Mouse (Mus musculus) embryonic stem cell, embryonic (primary cell): ENCODE results near the gene B3gnt4.

Experiments used
- CTCF ChIA-PET, 4 experiments: fragments of 300-600 bp in 2 of 4; fragments of 350-600 bp in 2 of 4; sonication (Branson Sonifier 250); formaldehyde crosslinking; loops; one replicate each; lab custom pipeline; 2022; ENCODE audit warnings: inconsistent platforms in 2 of 4; lab: Charles Lee
- POLR2A ChIA-PET, 4 experiments: fragments of 300-600 bp in 2 of 4; fragments of 350-600 bp in 2 of 4; sonication (Branson Sonifier 250); formaldehyde crosslinking; loops; one replicate each; lab custom pipeline; 2022; ENCODE audit warnings: antibody characterized with exemption in 4 of 4, inconsistent platforms in 1 of 4; lab: Charles Lee

B3gnt4 gene

DNA sequence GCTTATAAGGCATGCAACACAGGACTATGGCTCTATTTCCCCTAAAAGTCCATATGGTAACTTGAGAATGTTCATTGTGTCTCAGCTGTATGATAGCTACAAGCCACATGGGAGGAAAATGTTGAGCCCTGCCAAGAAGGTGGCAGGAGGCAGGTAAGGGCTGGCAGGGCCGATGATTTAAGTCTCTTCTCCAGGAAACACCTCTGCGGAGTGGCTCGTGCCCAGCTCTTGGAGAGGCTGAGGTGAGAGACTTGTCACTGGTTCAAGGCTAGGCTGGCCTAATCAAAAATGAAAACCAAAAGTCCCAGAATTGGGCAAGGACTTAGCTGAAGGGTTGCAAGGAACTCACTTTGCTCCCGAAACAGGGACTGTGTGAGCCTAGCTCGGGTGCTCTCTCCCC lies at the start of gene B3gnt4:
Gene B3gnt4 (plus strand): TSS at position 301 of the 400 bp plus-strand sequence.
- POLR2A ChIA-PET = interaction anchor here in 2 of 4 experiments (1.0 to 7.3 kb wide), 6 partner anchors 11 to 100 kb away, joined by 3 to 72 read pairs (median 4); partner anchors contain the start of genes Diablo (in 2 of the 2) and Gm49027 (in 1 of the 2)
- CTCF ChIA-PET = interaction anchor here in 1 of 4 experiments (1.0 kb wide), 1 partner anchor 10 kb away, joined by 3 read pairs; no protein-coding TSS in a partner anchor

DNA sequence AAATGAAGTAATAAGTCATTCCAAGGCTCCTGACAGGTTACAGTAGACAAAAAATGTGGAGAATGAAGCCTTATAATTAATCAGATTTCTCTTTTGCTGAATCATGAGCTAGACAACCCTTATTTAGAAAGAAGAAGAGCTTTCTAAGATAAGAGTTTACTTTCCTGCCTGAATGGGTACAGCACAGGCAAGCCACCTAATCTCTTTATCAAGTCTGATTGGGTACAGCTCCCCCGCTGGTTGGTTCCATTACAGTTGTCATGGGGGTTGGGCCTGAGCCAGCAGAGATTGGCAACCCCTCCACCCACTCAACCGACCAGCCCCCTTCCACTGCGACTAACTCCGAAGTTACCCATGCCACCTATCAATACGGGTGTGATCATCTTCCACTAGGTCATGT lies 48.8 kb upstream of the B3gnt4 start:
- POLR2A ChIA-PET = interaction anchor here in 3 of 4 experiments (0.7 to 1.6 kb wide), 6 partner anchors 62 to 360 kb away, joined by 3 to 9 read pairs (median 3); partner anchors contain the start of gene Diablo (in 1 of the 3)
- CTCF ChIA-PET = interaction anchor here in 3 of 4 experiments (0.6 to 1.6 kb wide), 7 partner anchors 17 to 153 kb away, joined by 3 to 4 read pairs (median 3); no protein-coding TSS in a partner anchor

GRCm38 (mm10) chr5:123464638-123465037 lies 45.6 kb upstream of the B3gnt4 start:
- POLR2A ChIA-PET = interaction anchor here in 1 of 4 experiments (1.1 kb wide), 1 partner anchor 16 kb away, joined by 3 read pairs; no protein-coding TSS in a partner anchor
- CTCF ChIA-PET = no interaction called here

GRCm38 (mm10) chr5:123470784-123471400 lies 39.4 kb upstream of the B3gnt4 start:
- ChIA-PET CTCF (interaction anchor here in 2 of 4 experiments (0.5 to 1.1 kb wide), 5 partner anchors 28 to 474 kb away, joined by 3 to 5 read pairs (median 3); no protein-coding TSS in a partner anchor), POLR2A (interaction anchor here in 3 of 4 experiments (0.5 to 1.9 kb wide), 3 partner anchors 15 to 118 kb away, joined by 3 to 4 read pairs (median 4); no protein-coding TSS in a partner anchor)

DNA sequence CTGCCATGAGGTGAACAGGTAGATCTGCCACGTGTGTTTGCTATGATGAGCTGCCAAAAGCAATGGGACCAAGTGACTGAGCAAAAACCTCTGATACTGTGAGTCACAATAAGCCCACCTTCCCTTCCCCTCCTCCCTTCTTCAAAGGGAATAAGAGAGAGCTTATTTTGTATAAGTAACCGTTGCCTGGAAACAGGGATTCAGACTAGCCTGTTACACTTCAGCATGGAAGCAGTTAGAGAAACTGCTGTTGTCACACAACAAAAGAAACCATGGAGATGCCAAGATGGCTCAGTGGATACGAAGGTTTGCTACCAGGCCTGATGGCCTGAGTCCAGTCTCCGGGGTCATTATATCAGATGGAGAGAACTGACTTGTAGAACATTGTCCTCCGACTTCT lies 36.4 kb upstream of the B3gnt4 start:
- ChIA-PET CTCF (interaction anchor here in 2 of 4 experiments (0.6 to 0.7 kb wide), 2 partner anchors 207 to 215 kb away, joined by 3 read pairs; no protein-coding TSS in a partner anchor), POLR2A (no interaction called here)

DNA sequence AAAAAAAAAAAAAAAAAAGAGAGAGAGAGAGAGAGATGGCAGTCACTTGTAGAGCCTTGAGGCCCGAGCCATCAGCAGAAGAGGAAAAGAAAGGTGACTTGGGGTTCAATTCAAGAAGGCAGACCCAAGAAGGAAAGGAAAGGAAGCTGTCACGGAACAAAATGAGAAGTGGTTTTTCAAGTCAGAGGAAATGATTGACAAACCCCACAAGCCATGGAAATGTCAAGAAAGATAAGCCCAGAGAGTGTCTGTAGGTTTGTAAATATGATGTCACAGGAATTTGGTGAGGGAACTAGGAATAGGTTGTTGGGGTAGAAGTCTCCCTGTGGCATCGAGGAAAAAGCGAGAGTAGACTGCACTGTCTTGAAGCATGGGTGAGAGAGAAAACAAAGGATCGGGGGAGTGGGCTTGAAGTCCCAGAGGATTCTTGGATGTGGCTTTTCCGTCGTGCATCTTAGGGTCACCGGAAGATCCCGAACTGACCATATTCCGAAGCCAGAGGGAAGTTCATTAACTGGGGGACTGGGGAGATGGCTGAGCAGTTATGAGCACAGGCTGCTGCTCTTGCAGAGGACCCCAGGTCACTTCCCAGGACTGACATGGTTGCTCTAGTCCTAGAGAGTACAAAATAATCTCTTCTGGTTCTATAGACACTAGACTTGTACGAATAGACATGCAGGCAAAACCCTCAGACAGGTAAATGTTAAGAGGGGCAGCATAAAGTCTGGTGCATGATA lies 22.4 kb upstream of the B3gnt4 start:
- ChIA-PET CTCF (interaction anchor here in 2 of 4 experiments (0.5 to 0.7 kb wide), 2 partner anchors 115 to 238 kb away, joined by 3 read pairs; no protein-coding TSS in a partner anchor), POLR2A (interaction anchor here in 2 of 4 experiments (0.7 kb wide), 4 partner anchors 12 to 366 kb away, joined by 3 to 7 read pairs (median 4); no protein-coding TSS in a partner anchor)

DNA sequence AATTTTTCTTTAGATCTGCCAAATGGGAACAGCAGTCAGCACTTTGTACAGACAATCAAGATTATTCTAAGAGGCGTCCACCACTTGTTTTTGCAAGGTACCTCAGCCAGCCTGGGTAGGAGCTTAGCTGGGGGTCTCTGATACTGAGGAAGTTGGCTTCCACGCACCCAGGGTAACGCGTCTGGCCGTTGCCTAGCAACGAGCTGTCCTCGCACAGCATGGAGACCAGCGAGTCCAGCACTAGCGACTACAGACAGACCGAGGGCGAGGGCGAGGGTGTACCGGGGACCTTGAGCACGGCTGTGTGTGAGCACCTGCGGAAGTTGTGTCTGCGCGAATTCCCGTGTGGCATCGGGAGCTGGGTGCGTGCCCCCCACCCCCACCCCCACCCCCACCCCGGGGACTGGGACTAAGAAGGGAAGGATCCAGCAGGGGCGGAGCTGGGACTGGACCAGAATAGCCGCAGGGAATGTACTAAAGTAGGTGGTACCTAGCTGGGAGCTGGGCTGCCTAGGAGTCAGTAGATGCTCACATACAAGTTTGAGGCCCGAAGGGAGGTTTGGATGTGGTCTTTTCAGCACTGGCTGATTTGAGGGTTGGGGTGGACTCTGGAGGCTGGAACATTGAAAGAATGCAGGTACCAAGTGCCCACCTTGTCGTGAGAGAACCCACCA lies 21.0 kb upstream of the B3gnt4 start, which contains the start of the genes Lrrc43 and Il31:
Gene Lrrc43 (plus strand): TSS at position 194 of the 674 bp plus-strand sequence.
Gene Il31 (minus strand): TSS at position 378 of the 674 bp plus-strand sequence.
- CTCF ChIA-PET = interaction anchor here in 3 of 4 experiments (0.6 to 1.2 kb wide), 6 partner anchors 11 to 256 kb away, joined by 3 to 11 read pairs (median 3); no protein-coding TSS in a partner anchor
- POLR2A ChIA-PET = interaction anchor here (0.5 to 1.2 kb wide), 6 partner anchors 9 to 1409 kb away, joined by 3 to 5 read pairs (median 3); no protein-coding TSS in a partner anchor

DNA sequence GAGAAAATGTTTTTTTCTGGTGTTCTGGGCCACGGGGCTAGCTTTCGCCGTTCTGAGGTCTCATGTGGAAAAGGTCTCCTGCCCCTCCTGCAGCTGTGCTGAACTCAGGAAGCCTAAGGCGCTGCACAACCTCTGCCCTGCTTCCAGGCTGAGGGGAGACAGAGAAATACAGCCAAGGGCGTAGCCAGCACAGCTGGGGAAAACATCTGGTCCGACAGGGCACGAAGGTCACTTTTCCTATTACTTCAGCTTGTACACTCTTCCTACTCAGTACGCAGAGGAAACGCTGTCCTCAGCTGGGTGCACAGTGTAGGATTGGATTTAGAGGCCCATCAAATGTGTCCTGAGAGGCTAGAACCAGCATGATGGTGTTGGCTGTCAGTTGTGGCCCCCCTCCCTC lies 20.3 kb upstream of the B3gnt4 start:
- ChIA-PET CTCF (interaction anchor here in 3 of 4 experiments (0.6 to 1.2 kb wide), 5 partner anchors 10 to 256 kb away, joined by 3 to 11 read pairs (median 5); no protein-coding TSS in a partner anchor), POLR2A (interaction anchor here (0.5 to 1.2 kb wide), 5 partner anchors 9 to 1409 kb away, joined by 3 to 5 read pairs (median 3); no protein-coding TSS in a partner anchor)

GRCm38 (mm10) chr5:123499717-123500116 lies 10.5 kb upstream of the B3gnt4 start:
- ChIA-PET POLR2A (interaction anchor here in 3 of 4 experiments (0.6 to 3.3 kb wide), 8 partner anchors 8 to 1410 kb away, joined by 3 to 11 read pairs (median 5); partner anchors contain the start of gene B3gnt4 (in 1 of the 3)), CTCF (interaction anchor here (0.5 to 3.5 kb wide), 21 partner anchors 8 to 1407 kb away, joined by 3 to 14 read pairs (median 4); partner anchors contain the start of genes B3gnt4 (in 1 of the 4), Diablo (in 1 of the 4), Il31 (in 1 of the 4) and Lrrc43 (in 1 of the 4))

- CTCF ChIA-PET = no interaction called here
- POLR2A ChIA-PET = interaction anchor here in 1 of 4 experiments (1.1 kb wide), 1 partner anchor 10 kb away, joined by 3 read pairs; no protein-coding TSS in a partner anchor
Measured at GRCm38 (mm10) chr5:123501973-123502372, 8.3 kb upstream of the B3gnt4 start.

- POLR2A ChIA-PET = interaction anchor here (0.5 to 7.3 kb wide), 33 partner anchors 8 to 376 kb away, joined by 3 to 72 read pairs (median 4); partner anchors contain the start of genes Diablo (in 3 of the 4), Gm49027 (in 2 of the 4), Mlxip (in 2 of the 4) and Vps33a (in 2 of the 4)
- CTCF ChIA-PET = interaction anchor here in 3 of 4 experiments (0.6 to 1.7 kb wide), 20 partner anchors 8 to 1269 kb away, joined by 3 to 11 read pairs (median 3); partner anchors contain the start of genes Diablo (in 1 of the 3), Il31 (in 1 of the 3), Lrrc43 (in 1 of the 3) and Mlxip (in 1 of the 3)
Measured at GRCm38 (mm10) chr5:123507936-123508723, 2.1 kb upstream of the B3gnt4 start.

- ChIA-PET CTCF (interaction anchor here in 2 of 4 experiments (0.9 to 1.7 kb wide), 7 partner anchors 15 to 1269 kb away, joined by 3 to 11 read pairs (median 3); partner anchors contain the start of gene Diablo (in 1 of the 2)), POLR2A (interaction anchor here in 3 of 4 experiments (0.5 to 7.3 kb wide), 18 partner anchors 9 to 436 kb away, joined by 3 to 72 read pairs (median 5); partner anchors contain the start of genes Diablo (in 2 of the 3), Gm49027 (in 2 of the 3), Vps33a (in 2 of the 3) and Mlxip (in 1 of the 3))
Measured at GRCm38 (mm10) chr5:123508921-123509320, 1.3 kb upstream of the B3gnt4 start.

GRCm38 (mm10) chr5:123511426-123511825 lies 1.2 kb downstream of the B3gnt4 start:
- CTCF ChIA-PET = interaction anchor here (0.9 to 1.7 kb wide), 9 partner anchors 10 to 361 kb away, joined by 3 to 10 read pairs (median 4); partner anchors contain the start of genes Wdr66 (in 2 of the 4), Diablo (in 1 of the 4) and Gm49027 (in 1 of the 4)

GRCm38 (mm10) chr5:123512102-123512501 lies 1.8 kb downstream of the B3gnt4 start:
- CTCF ChIA-PET = interaction anchor here (0.5 to 1.7 kb wide), 11 partner anchors 13 to 362 kb away, joined by 3 to 6 read pairs (median 3); partner anchors contain the start of genes Wdr66 (in 2 of the 4), Diablo (in 1 of the 4) and Gm49027 (in 1 of the 4)
- POLR2A ChIA-PET = interaction anchor here (0.5 to 7.3 kb wide), 20 partner anchors 9 to 567 kb away, joined by 3 to 72 read pairs (median 4); partner anchors contain the start of genes Diablo (in 4 of the 4) and Gm49027 (in 2 of the 4)

More at GRCm38 (mm10) chr5:123511426-123511825, 1.2 kb downstream of the B3gnt4 start:
- POLR2A ChIA-PET = interaction anchor here (0.8 to 7.3 kb wide), 13 partner anchors 9 to 166 kb away, joined by 3 to 72 read pairs (median 5); partner anchors contain the start of genes Diablo (in 4 of the 4) and Gm49027 (in 2 of the 4)

- CTCF ChIA-PET = interaction anchor here in 2 of 4 experiments (0.7 to 1.3 kb wide), 3 partner anchors 105 to 1065 kb away, joined by 3 to 6 read pairs (median 6); no protein-coding TSS in a partner anchor
- POLR2A ChIA-PET = interaction anchor here in 3 of 4 experiments (1.4 to 1.7 kb wide), 3 partner anchors 9 kb away, joined by 3 to 5 read pairs (median 4); partner anchors contain the start of gene Diablo (in 3 of the 3)
Measured at GRCm38 (mm10) chr5:123514871-123515270, 4.6 kb downstream of the B3gnt4 start.
